In genomic region chr5:140042002-140042611, GRCm38 (mm10) we compare ENCODE assay signal across 8 mouse cellular contexts.
DNase-seq lines count a peak whose midpoint lies in the region; ATAC-seq and TF ChIP-seq lines count a peak whose summit lies in the region.

No protein-coding gene starts in this region.

- H3K36me3 ChIP-seq in lung, embryonic 14.5 days (ENCODE audit: insufficient read depth), result no peaks in the 10 kb centered on the region
- no peaks in the 10 kb centered on the region for H3K36me3 ChIP-seq in embryonic facial prominence, embryonic 12.5 days
- no peaks in the 10 kb centered on the region for H3K36me3 ChIP-seq in hindbrain, embryonic 12.5 days

- H3K4me2 ChIP-seq in lung, embryonic 14.5 days, result no peak overlapping the region
- no peak overlapping the region for H3K4me2 ChIP-seq in embryonic facial prominence, embryonic 12.5 days (replicated peaks)
- no peak overlapping the region for H3K4me2 ChIP-seq in hindbrain, embryonic 12.5 days (replicated peaks)

- no peaks in the 10 kb centered on the region for H3K9me3 ChIP-seq in lung, embryonic 14.5 days (ENCODE audit: low read depth, low read length)
- no peaks in the 10 kb centered on the region for H3K9me3 ChIP-seq in embryonic facial prominence, embryonic 12.5 days
- no peaks in the 10 kb centered on the region for H3K9me3 ChIP-seq in hindbrain, embryonic 12.5 days (replicated peaks)

- TF ChIP-seq POLR2A in cerebellum, adult 2 months (IDR thresholded peaks at IDR 0.05; ENCODE audit: borderline replicate concordance, insufficient read depth, low read length), result no peak

- DNase-seq in cerebellum, adult 2 months, result no peak
- DNase-seq in cerebellum, adult 8-10 months, result no peak
- peak; percentile 6 for DNase-seq in lung, embryonic 14.5 days
- no peak for DNase-seq in lung, postnatal 10 days
- DNase-seq in lung, postnatal 36 days, result peak; percentile 10
- no peak for DNase-seq in heart, adult 9 months (ENCODE audit: low spot score in 2 of 2)

- WGBS in cerebellum, adult 2 months, result 80% methylated on average over 3 of the region's 3 CpGs
- WGBS in lung, embryonic 14.5 days, result 70% methylated on average over 3 of the region's 3 CpGs
- WGBS in embryonic facial prominence, embryonic 12.5 days, result 84% methylated on average over 3 of the region's 3 CpGs
- WGBS in hindbrain, embryonic 12.5 days, result 77% methylated on average over 3 of the region's 3 CpGs

- H3K27me3 ChIP-seq in cerebellum, adult 2 months (ENCODE audit: control insufficient read depth, insufficient read depth, low read length), result no peaks in the 10 kb centered on the region
- no peaks in the 10 kb centered on the region for H3K27me3 ChIP-seq in lung, embryonic 14.5 days (ENCODE audit: insufficient read depth, low read length)
- H3K27me3 ChIP-seq in embryonic facial prominence, embryonic 12.5 days, result no peaks in the 10 kb centered on the region
- no peaks in the 10 kb centered on the region for H3K27me3 ChIP-seq in hindbrain, embryonic 12.5 days

- no peak overlapping the region for H3K9ac ChIP-seq in lung, embryonic 14.5 days
- no peak overlapping the region for H3K9ac ChIP-seq in embryonic facial prominence, embryonic 12.5 days
- H3K9ac ChIP-seq in hindbrain, embryonic 12.5 days, result no peak overlapping the region

- H3K27ac ChIP-seq in cerebellum, adult 2 months (ENCODE audit: insufficient read depth, low read length), result no peak overlapping the region
- H3K27ac ChIP-seq in lung, embryonic 14.5 days (ENCODE audit: low read depth), result no peak overlapping the region
- 0 out of 2 replicates have a peak overlapping the region, but pooled peaks have one; percentile 3 for H3K27ac ChIP-seq in embryonic facial prominence, embryonic 12.5 days
- no peak overlapping the region; the same call in 1 of the 2 replicates for H3K27ac ChIP-seq in hindbrain, embryonic 12.5 days

- H3K4me1 ChIP-seq in cerebellum, adult 2 months (ENCODE audit: control insufficient read depth, insufficient read depth, low read length), result peaks cover 9% of the 10 kb centered on the region
- no peaks in the 10 kb centered on the region for H3K4me1 ChIP-seq in lung, embryonic 14.5 days (ENCODE audit: insufficient read depth)
- H3K4me1 ChIP-seq in embryonic facial prominence, embryonic 12.5 days, result peaks cover 26% of the 10 kb centered on the region; the same call in 1 of the 2 replicates
- peaks cover 12% of the 10 kb centered on the region for H3K4me1 ChIP-seq in hindbrain, embryonic 12.5 days

- no peak overlapping the region for H3K4me3 ChIP-seq in cerebellum, adult 2 months (replicated peaks; ENCODE audit: insufficient read depth, low read depth, low read length)
- no peak overlapping the region for H3K4me3 ChIP-seq in lung, embryonic 14.5 days (ENCODE audit: low read depth, low read length)
- H3K4me3 ChIP-seq in embryonic facial prominence, embryonic 12.5 days, result no peak overlapping the region
- H3K4me3 ChIP-seq in hindbrain, embryonic 12.5 days, result no peak overlapping the region

- peak; percentile 32; the same call in 1 of the 2 replicates for TF ChIP-seq CTCF in cerebellum, adult 2 months (IDR thresholded peaks at IDR 0.05; ENCODE audit: borderline replicate concordance, insufficient read depth, low read depth, low read length)
- peak; percentile 27 for TF ChIP-seq CTCF in lung, embryonic 14.5 days (IDR thresholded peaks at IDR 0.05; ENCODE audit: low read depth)

- ATAC-seq in lung, embryonic 14.5 days (ENCODE audit: insufficient read depth), result no peak
- no peak for ATAC-seq in embryonic facial prominence, embryonic 12.5 days (ENCODE audit: insufficient number of reproducible peaks, insufficient read depth, low FRiP score, low TSS enrichment)
- ATAC-seq in hindbrain, embryonic 12.5 days (ENCODE audit: low FRiP score), result no peak

Comparison
In these comparisons a context has a peak if more than half of its experiments do, and no peak if none do; other contexts are left out.
1. DNase-seq: peak in lung, embryonic 14.5 days (single experiment) and lung, postnatal 36 days (single experiment); none in cerebellum, adult 2 months (0 of 2), cerebellum, adult 8-10 months (single experiment), lung, postnatal 10 days (single experiment) and heart, adult 9 months (0 of 2).